Mouse (Mus musculus): ENCODE measurements around the gene Tent5b.

The Tent5b gene

DNA sequence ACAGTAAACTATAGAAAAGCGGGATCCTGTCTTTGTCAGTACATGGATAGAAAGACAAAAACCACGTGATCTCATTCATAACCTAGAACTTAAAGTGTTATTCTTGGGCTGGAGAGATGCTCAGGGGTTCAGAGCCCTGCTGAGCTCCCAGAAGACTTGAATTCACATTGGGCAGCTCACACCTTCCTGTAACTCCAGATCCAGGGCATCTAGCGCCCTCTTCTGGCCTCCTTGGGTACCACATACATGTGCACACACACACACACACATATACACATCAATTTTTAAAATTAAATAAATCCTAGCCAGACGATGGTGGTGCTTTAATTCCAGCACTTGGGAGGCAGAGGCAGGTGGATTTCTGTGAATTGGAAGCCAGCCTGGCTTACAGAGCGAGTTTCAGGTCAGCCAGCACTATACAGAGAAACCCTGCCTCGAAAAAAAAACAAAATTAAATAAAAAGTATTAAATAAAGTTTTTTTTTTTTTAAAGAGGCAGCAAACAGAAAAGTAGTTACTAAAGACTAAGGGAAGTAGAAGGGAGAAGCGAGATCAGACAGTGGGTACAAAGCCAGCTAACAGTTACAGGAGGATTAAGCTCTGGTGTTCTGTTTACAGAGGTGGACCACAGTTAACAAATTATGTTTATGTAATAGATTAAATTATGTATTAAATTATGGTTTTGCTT is 8.7 kb upstream of the Tent5b start:
- no peak for DNase-seq (ENCODE audit: low spot score)

DNA sequence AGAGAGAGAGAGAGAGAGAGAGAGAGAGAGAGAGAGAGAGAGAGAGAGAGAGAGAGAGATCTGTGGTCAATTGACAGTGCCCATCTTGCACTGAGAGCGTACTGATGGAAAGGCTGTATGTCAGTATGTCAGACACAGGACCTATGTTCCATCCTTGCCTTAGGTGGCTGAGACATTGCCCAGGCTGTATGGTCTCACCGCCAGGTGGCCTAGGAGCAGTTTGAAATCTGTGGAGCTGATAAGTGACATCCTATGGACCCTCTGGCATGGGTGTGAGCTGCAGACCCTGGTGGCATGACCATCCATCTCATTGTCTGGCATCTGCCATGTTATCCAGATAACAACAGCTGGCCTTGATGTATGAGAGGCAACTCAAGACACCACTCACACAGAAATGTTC is 6.1 kb upstream of the Tent5b start:
- no peak for DNase-seq (ENCODE audit: low spot score)

DNA sequence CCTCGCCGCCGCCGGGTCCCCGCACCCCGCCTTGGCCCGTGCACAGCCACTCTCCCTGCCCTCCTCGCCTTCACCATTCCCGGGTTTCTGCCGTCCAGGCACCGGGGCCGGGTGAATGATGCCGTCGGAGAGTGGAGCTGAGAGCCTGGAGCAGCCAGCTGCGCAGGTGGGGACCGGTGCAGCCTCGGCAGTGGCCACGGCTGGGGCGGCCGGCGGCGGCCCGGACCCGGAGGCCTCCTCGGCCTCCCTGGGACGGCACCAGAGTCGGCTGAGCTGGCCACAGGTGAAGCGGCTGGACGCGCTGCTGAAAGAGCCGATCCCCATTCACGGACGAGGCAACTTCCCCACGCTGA is 229 bp downstream of the Tent5b start:
- no peak for DNase-seq (ENCODE audit: low spot score)

DNA sequence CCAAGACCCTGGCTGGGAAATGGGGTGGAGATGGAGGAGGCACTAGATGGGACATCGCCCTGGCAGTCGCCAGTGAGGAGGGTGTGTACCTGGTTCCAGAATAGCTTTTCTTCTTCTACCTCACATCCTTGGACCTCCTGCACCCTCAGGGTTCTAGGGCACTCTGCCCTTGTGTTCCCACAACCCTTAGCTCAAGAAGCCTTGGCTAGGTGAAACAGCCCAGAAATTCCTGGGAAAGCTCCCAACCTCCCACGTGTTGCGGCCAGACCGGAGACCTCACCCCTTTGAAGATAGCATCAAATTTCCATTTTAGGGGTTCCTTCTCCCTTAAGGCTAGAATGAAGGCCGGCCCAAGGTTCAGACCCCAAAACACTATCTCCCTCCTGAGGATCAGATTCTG is 822 bp downstream of the Tent5b start:
- DNase-seq (ENCODE audit: low spot score): no peak

DNA sequence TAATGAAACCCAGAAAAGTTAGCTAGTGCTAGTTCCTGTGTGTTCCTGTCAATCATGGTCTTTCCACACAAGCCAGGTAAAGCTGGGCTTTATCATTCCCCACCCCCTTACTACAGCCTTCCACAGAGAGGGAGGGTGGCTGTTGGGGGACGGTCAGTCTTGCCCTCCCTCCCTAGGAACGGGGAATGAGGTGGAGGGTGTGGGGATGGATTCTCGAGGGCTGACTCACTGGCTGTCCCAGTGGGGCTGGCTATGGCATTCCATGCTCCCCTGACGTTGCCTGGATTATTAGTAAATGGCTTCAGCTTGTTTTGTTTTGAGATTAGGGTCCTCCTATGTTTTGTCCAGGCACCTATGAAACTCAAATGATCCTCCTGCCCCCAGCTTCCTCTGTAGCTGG is 1.6 kb downstream of the Tent5b start:
- DNase-seq (ENCODE audit: low spot score): no peak

DNA sequence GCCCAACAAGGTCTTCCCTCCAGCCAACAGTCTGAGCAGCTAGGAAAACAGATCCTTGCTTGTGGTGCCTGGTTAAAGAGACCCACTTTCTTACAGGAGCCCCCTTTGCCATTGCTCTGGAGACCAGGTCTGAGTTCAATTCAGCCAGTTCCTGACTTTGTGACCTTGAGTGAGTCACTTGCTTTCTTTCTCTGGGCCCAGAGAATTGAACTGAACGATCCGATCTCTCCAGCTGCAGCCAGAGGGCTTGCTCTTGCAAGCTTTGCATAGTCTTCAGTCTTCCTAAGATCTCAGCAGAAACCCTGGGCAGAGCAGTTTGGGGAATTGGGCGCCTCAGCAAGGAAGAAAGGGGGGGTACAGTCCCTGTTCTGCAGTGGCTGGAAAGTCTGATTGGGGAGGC is 2.5 kb downstream of the Tent5b start:
- no peak for DNase-seq (ENCODE audit: low spot score)

DNA sequence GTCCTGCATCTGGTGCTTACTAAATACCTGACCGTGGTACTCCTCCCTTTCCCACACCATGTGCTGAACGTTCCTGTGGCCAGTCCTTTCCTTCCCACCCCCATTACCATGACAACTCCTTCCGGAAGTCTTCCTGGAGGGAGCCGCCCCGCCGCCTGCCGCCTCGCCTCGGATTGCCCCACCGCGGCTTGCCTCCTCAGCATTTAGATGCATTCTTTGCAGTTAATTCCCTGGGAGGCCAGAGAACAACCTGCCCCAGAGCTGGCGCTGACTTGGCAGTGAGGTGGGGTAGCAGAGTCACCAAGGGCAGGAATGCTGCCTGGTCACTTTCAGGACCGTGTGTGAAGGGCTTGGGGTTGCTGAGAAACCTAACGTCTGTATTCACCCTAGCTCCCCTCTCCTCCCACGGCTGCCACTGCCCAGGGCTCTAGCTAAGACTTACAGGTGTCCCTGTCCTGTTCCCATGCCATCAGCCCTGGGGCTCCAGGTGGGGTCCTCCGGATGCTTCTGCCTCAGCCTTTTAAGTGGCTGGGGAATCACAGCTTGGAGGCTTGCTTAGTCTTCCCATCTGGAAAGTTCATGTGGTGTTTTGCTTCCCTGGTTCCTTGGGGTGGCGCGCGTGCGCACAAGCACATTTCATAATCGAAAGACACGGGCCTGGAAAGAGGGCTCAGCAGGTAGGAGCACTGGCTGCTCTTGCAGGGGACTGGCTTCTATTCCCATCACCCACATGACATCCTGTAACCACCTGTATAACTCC is 4.5 kb downstream of the Tent5b start:
- DNase-seq (ENCODE audit: low spot score): peak; percentile 43

DNA sequence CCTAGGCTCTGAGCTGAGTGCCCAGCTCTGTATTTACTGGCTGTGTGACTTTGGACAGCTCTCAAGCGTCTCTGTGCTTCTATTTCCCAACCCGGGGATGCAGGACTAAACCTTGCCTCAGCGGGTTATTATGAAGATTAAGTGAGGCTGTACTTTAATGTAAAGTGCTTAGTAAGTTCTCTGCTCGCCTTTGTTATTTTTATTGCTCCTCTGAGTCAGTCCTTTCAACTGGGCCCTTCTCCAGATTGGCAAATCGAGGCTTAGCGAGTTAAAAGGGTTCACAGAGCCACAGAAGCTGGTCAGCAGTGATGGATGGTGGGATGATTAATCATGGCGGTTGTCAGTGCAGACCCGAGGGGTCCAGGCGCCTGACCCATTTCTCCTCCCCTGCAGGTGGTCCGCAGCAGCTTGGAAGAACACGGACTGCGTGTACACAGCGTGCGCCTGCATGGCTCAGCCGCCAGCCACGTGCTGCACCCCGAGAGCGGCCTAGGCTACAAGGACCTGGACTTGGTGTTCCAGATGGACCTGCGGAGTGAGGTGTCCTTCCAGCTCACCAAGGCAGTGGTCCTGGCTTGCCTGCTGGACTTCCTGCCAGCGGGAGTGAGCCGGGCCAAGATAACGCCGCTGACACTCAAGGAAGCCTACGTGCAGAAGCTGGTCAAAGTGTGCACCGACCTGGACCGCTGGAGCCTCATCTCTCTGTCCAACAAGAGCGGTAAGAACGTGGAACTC is 5.9 kb downstream of the Tent5b start:
- no peak for DNase-seq (ENCODE audit: low spot score)

DNA sequence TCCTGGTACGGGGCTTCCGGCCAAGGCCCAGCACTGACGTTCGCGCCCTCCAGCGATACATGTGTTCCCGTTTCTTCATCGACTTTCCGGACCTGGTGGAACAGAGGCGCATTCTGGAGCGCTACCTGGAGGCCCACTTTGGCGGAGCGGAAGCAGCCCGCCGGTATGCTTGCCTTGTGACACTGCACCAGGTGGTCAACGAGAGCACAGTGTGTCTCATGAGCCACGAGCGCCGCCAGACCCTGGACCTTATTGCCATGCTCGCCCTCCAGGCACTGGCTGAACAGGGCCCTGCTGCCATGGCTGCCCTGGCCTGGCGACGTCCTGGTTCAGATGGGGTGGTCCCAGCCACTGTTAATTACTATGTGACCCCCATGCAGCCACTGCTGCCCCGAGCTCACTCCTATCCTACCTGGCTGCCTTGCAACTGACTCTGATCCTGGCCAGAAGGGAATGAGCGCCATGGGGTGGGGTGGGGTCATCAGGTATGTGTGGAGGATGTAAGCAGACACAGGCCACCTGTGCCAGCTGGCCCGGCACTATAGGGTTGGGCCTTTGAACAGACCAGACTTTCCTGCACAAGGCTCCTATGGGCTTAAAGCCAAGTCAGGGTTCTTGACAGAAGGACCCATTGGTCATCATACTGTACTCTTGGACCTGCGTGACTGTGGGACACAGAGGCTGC is 6.9 kb downstream of the Tent5b start:
- no peak for DNase-seq (ENCODE audit: low spot score)

DNA sequence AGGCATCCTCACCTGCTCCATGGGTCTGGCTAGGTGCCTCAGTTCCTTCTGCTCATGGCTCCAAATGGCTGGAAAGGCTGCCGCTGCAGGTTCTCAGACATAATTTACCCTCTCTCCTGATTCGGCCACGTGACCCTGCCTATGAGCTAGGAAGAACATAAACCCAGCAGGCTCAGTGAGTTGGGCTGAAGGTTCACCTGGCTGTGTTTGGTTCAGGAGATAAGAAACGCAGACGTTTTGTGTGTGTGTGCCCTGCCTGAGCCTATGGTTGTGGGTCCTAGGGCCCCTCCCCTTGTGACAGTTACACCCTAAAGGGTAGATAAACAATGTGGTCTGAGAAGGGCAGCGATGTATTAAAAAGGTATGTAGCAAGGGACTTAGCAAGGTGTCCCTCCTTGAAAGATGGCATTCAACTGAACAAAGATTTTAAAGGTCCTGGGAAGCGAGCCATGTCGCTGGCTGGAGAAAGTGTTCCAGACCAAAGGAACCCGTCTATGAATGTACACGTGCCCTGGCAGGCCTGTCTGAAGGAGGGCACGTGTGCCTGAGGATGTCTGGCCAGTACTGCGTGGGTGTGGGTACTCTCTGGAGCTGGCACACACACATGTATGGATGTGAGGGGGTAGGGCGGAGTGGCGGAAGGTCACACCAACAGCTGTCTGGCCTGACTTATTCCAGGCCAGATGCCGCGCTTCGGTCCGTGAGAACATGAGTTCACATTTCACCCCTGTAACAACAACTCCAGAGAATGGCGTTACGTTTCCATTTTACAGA is 8.9 kb downstream of the Tent5b start:
- no peak for DNase-seq (ENCODE audit: low spot score)

DNA sequence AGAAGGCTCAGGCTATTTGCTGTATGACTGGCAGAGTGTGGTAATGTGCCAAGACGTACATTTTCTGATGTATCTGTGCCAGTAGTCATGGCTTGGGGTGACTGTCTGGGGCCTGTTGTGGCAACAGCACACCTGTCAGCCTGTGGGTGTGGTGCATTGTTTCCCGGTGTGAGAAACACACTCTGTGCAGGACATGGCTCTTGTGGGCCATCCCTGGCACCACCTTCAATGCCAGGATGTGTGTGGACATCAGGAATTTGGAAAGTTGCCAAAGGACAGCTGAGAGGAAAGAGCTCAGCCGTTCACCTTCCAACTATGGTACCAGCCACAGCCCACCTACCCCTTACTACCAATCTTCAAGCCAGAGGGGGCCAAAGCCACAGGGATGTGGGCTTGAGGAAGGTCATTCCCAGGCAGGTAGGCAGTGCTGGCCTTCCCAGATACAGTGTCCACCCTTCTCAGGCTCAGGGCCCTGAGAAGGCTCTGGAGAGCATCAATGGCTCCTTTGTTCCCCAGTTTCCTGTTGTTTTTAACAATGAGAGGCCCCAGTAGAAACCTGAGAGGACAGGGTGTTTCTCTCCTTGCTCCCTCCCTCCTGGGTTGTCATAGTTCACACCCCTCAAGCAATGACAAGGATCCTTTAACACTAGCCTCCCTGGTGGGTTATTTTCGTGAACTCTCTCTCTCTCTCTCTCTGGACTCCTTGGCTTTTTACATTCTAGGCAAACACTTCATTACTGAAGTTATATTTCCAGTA is 9.7 kb downstream of the Tent5b start:
- DNase-seq (ENCODE audit: low spot score): peak; percentile 44

DNA sequence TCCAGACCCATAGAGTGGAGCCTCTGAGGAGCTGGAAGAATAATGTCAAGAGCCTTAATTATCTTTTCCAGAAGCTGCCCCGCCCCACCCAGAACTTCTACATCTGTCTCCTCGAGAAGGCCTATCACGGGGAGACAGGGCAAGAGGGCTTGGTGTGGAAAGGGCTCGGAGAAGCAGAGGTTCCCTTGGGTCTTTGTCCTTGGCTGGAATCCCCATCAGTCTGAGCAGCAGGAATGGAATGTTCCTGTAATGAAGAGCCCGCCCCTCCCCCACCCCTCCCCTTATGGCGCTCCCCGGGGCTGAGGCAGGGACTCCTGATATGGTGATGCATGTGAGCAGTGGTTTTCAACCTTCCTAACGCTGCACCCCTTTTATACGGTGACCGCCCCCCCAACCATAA is 11.9 kb downstream of the Tent5b start:
- no peak for DNase-seq (ENCODE audit: low spot score)

DNA sequence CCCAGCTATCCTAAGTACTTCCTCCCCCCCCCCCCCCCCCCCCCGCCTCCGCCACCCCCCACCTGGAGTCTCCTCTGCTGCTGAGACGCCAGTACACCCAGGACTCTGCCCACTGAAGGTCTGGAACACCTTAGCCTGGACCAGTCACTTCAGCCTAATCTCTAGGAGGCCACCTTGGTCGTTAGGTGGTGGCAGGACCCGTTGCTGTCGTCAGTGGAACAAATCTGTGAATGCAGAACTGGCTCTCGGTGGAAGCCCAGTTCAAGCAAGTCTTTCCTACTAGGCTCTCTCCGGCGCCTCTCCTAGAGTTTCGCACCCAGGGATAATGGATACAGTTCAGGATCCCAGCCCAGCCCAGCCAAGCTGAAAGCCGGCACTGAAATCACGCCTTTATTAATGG is 14.0 kb downstream of the Tent5b start:
- DNase-seq (ENCODE audit: low spot score): no peak

DNA sequence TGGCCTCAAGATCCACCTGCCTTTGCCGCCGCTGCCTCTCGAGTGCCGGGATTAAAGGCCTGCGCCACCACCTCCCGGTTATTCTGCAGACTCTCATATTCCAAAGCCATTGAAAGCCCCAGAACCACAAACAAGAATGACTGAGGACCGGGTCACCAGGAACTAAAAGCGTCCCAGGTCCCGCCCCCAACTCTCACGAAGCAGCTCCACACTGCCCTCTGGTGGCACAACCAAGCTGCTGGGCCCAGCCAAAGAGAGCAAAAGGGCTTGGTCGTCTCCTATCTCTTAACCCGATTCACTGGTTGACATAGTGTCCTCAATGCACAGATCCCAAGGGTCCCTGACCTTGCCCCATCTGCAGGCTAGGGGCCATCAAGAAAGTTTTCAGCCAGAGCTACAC is 14.5 kb downstream of the Tent5b start:
- peak; percentile 95 for DNase-seq (ENCODE audit: low spot score)

DNA sequence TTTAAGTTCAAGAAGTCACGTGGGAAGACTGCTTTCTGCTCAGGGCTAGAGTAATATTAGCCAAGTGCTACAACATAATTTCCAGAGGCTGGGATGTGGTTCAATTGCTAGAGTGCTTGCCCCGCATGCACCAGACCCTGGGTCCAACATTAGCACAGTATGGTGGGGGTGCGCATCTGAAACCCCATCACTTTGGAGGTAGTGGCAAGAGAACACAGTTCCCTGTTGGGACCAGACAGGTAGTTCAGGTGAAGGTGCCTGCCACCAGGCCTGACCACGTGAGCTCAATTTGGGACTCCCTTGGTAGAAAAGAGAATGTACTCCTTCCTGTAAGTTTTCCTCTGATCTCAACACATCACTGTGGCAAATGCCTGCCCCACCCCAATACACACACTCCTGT is 14.9 kb downstream of the Tent5b start:
- DNase-seq (ENCODE audit: low spot score): no peak

DNA sequence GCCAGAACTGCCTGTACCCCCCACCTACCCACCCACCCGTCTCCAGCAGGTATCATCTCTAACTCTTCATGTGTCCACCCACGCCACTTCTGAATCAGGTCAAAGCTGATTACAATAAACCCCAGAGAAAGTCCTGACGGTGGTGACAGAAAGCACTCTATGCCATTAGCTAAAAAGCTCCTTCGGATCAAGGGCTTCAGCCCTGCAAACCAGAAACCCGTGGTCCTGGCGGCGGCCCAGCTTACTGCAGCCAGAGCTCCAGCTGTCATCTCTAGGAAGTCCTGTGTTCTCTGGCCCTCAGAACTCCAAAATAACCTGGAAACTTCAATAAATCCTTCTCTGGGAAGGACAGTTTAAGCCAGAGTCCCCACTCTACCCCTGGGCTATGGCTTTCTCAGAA is 15.8 kb downstream of the Tent5b start:
- DNase-seq (ENCODE audit: low spot score): no peak

DNA sequence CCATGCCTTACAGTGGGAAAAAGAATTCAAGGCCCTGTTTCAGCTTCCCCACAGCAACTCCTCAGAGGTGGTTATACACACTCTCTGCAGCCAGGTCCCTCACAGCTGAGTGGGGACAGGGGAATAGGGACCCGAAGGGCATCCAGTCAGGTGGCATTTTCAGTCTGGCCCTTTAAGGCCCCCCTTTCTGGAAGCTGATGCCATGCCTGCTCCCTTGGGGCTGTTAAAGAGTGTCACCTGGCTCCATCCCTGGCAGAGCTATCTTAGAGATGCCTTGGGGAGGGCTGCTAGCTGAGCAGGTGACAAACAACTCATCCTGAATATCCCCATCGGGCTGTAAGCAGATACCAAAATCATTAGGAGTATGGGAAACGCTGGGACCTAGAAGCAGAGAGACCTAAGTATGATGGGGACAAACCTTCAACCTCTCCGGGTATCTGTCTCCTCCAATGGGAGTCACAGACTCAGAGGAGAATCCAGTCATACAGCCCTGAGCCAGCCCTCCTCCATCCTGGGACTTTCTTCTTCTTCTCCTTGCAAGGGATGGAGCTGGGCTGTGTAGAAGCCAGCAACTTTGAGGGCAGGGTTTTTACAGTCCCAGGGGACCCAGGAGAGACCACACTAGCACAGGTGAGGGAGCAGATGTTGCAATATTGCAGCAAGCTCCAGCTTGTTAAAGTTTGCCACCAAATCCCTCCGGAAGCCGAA is 17.0 kb downstream of the Tent5b start:
- DNase-seq (ENCODE audit: low spot score): no peak

DNA sequence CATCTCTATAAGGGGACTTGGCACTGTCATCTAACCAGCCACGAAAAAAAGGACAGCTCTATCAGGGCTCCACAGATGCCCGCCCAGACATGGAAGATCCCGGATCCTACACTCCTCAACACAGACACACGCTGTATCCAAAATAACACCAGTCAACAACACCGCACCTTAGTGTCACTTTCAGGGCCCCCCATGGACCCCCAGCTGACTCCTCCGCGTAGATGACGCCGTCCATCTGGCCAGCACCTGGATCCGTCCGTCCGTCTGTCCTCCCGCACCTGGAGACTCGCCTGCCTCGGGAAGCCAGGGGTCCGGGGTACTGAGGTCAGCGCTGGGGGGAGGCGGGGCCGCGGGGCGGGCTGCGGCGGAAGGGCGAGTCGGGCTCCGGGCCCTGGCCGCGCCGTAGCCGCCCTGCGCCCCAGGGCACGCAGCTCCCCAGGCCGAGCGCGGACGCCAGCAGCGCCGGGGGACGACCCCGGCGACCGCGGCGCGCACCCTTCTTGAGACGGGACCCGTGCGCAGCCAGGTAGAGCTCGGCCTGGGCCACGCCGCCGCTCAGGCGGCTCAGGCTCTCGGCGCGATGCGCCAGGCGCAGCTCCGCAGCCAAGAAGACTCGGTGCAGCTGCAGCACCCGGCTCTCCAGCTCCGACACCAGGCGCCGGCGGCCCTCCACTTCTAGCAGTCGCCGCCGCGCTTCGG is 17.7 kb downstream of the Tent5b start:
- peak; percentile 53 for DNase-seq (ENCODE audit: low spot score)

DNA sequence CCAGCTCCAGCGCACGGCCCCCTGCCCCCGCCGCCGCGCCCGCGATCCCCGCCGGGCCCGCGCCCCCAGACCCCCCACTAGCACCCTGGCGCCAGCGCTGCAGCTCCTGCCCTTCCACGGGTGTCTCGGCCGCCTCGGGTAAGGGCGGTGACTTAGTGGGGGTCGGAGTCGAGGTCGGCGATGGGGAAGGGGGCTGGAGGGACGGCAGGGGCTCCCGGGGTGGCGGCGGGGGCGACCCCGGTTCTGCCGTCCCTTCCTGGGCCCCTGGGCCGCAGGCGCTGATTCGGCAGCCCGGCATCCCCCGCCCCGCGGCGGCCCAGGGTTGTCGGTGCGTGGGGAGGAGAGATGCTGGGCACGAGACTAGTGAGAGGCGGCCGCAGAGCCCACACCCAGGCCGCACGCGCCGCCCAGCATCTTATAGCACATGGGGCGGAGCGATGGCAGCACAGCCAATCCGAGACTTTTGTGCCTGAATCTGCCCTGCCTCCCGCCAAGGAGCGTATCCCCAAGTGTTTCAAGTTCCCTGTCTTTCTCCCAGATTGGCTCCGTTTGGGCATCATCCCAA is 18.3 kb downstream of the Tent5b start, which contains the start of gene Trnp1:
TSS of gene Trnp1 (minus strand) at position 391 of the 565 bp plus-strand sequence.
- DNase-seq (ENCODE audit: low spot score): peak; percentile 93
